ENCODE assay signal across 13 mouse cellular contexts in the genomic region with DNA sequence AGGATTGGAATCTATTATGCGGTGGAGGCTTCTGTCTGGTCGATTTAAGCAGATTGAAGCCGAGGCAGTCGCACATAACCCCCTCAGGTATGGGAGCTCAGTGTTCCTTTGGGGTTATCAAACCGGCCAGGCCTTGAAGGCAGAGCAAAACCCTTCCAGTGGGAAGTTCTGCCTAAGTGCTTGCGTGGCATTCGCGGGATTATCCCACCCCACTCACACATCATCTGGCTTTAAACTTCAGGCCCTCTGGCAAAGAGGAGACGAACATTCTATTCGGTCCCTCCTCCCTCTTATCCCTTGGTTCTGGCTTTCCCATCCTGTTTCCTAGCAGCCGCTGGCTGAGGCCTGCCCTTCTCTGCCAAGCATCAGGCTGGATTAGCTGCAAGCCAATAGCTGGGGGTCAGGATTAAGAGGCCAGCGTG.
DNase-seq lines count a peak whose midpoint lies in the region; ATAC-seq and TF ChIP-seq lines count a peak whose summit lies in the region.
"Had no signal": no experiment of that assay in that cellular context is flagged by ENCODE, and none has a peak within 500 bp of the region (broad histone marks: within the 10 kb centered on the region; RNA-seq: fewer than 3 reads in every experiment).

No protein-coding gene starts in this region.

- no peak overlapping the region for H3K27ac ChIP-seq in forebrain, embryonic 13.5 days
- H3K27ac ChIP-seq in hindbrain, embryonic 16.5 days (ENCODE audit: low read depth, low read length) = no peak overlapping the region
- H3K27ac ChIP-seq in neural tube, embryonic 15.5 days (replicated peaks) = no peak overlapping the region
- H3K27ac ChIP-seq in liver, postnatal 0 days (ENCODE audit: low read depth) = no peak overlapping the region
- H3K27ac ChIP-seq: limb, embryonic 15.5 days; lung, embryonic 15.5 days had no signal

- TF ChIP-seq CTCF in liver, postnatal 0 days (IDR thresholded peaks at IDR 0.05; ENCODE audit: low read depth) = no peak

- no peak for TF ChIP-seq EP300 in liver, postnatal 0 days (IDR thresholded peaks at IDR 0.05; ENCODE audit: low read depth)

- H3K4me3 ChIP-seq in forebrain, embryonic 13.5 days = no peak overlapping the region
- no peak overlapping the region for H3K4me3 ChIP-seq in hindbrain, embryonic 16.5 days (ENCODE audit: low read length)
- no peak overlapping the region for H3K4me3 ChIP-seq in neural tube, embryonic 15.5 days (replicated peaks)
- no peak overlapping the region for H3K4me3 ChIP-seq in liver, postnatal 0 days (ENCODE audit: low read depth, low read length)
- H3K4me3 ChIP-seq: heart, embryonic 12.5 days; limb, embryonic 15.5 days; lung, embryonic 15.5 days had no signal

- no peaks in the 10 kb centered on the region for H3K9me3 ChIP-seq in forebrain, embryonic 13.5 days (replicated peaks)
- no peaks in the 10 kb centered on the region for H3K9me3 ChIP-seq in hindbrain, embryonic 16.5 days (ENCODE audit: control insufficient read depth, low read length)
- no peaks in the 10 kb centered on the region for H3K9me3 ChIP-seq in neural tube, embryonic 15.5 days (replicated peaks)
- H3K9me3 ChIP-seq in liver, postnatal 0 days (ENCODE audit: low read length) = no peaks in the 10 kb centered on the region
- H3K9me3 ChIP-seq: heart, embryonic 12.5 days; limb, embryonic 15.5 days; lung, embryonic 15.5 days had no signal

- no peak overlapping the region for H3K9ac ChIP-seq in forebrain, embryonic 13.5 days
- no peak overlapping the region; the same call in 1 of the 2 replicates for H3K9ac ChIP-seq in hindbrain, embryonic 16.5 days (ENCODE audit: low read depth, low read length)
- H3K9ac ChIP-seq in neural tube, embryonic 15.5 days (replicated peaks) = no peak overlapping the region
- H3K9ac ChIP-seq in liver, postnatal 0 days (replicated peaks) = no peak overlapping the region
- H3K9ac ChIP-seq: heart, embryonic 12.5 days; limb, embryonic 15.5 days; lung, embryonic 15.5 days had no signal

- peaks cover 53% of the 10 kb centered on the region for H3K27me3 ChIP-seq in forebrain, embryonic 13.5 days
- no peaks in the 10 kb centered on the region; the same call in 1 of the 2 replicates for H3K27me3 ChIP-seq in hindbrain, embryonic 16.5 days (replicated peaks; ENCODE audit: control insufficient read depth, insufficient read depth, low read length)
- no peaks in the 10 kb centered on the region for H3K27me3 ChIP-seq in neural tube, embryonic 15.5 days (replicated peaks)
- H3K27me3 ChIP-seq in liver, postnatal 0 days (ENCODE audit: insufficient read depth, low read length) = no peaks in the 10 kb centered on the region
- H3K27me3 ChIP-seq: heart, embryonic 12.5 days; limb, embryonic 15.5 days; lung, embryonic 15.5 days had no signal

- H3K36me3 ChIP-seq in forebrain, embryonic 13.5 days (ENCODE audit: poor library complexity, severe bottlenecking) = no peaks in the 10 kb centered on the region
- no peaks in the 10 kb centered on the region for H3K36me3 ChIP-seq in hindbrain, embryonic 16.5 days (ENCODE audit: control insufficient read depth, insufficient read depth, low read length)
- H3K36me3 ChIP-seq in neural tube, embryonic 15.5 days = no peaks in the 10 kb centered on the region
- H3K36me3 ChIP-seq in liver, postnatal 0 days (replicated peaks; ENCODE audit: insufficient read depth, low read length) = no peaks in the 10 kb centered on the region
- H3K36me3 ChIP-seq: heart, embryonic 12.5 days; limb, embryonic 15.5 days; lung, embryonic 15.5 days had no signal

- peak; percentile 30; the same call in 1 of the 2 replicates for ATAC-seq in forebrain, embryonic 13.5 days
- peak; percentile 86 for ATAC-seq in hindbrain, embryonic 16.5 days
- peak; percentile 45; the same call in 1 of the 2 replicates for ATAC-seq in neural tube, embryonic 15.5 days (ENCODE audit: low FRiP score)
- ATAC-seq in liver, postnatal 0 days = no peak

- peak; percentile 20 for DNase-seq in embryo, embryonic 11 days
- no peak for DNase-seq in liver, postnatal 0 days
- DNase-seq in adrenal gland, adult 8-10 months = no peak
- DNase-seq in B cell, adult 2 months = no peak
- DNase-seq: cerebellum, adult 11 months; gastrocnemius, postnatal 10 days; kidney, adult 8-10 months had no signal

- WGBS in forebrain, embryonic 13.5 days = 10% methylated on average over 12 of the region's 12 CpGs
- 31% methylated on average over 12 of the region's 12 CpGs for WGBS in hindbrain, embryonic 16.5 days
- 44% methylated on average over 12 of the region's 12 CpGs for WGBS in neural tube, embryonic 15.5 days
- WGBS in liver, postnatal 0 days (ENCODE audit: insufficient replicate concordance) = 52% methylated on average over 12 of the region's 12 CpGs

- peaks cover 15% of the 10 kb centered on the region; the same call in 1 of the 2 replicates for H3K4me1 ChIP-seq in forebrain, embryonic 13.5 days
- 0 out of 2 replicates have a peak, but pooled peaks cover 2% of the 10 kb centered on the region for H3K4me1 ChIP-seq in hindbrain, embryonic 16.5 days (ENCODE audit: control insufficient read depth, insufficient read depth, low read depth, low read length)
- H3K4me1 ChIP-seq in neural tube, embryonic 15.5 days = no peaks in the 10 kb centered on the region
- no peaks in the 10 kb centered on the region for H3K4me1 ChIP-seq in liver, postnatal 0 days (ENCODE audit: insufficient read depth)
- H3K4me1 ChIP-seq: heart, embryonic 12.5 days; limb, embryonic 15.5 days; lung, embryonic 15.5 days had no signal

- H3K4me2 ChIP-seq in forebrain, embryonic 13.5 days = no peak overlapping the region; the same call in 1 of the 2 replicates
- no peak overlapping the region for H3K4me2 ChIP-seq in hindbrain, embryonic 16.5 days (ENCODE audit: low read length)
- no peak overlapping the region for H3K4me2 ChIP-seq in neural tube, embryonic 15.5 days
- no peak overlapping the region for H3K4me2 ChIP-seq in liver, postnatal 0 days (ENCODE audit: low read depth, low read length)
- H3K4me2 ChIP-seq: heart, embryonic 12.5 days; limb, embryonic 15.5 days; lung, embryonic 15.5 days had no signal
